ENCODE assay signal across 10 mouse cellular contexts in the genomic region with DNA sequence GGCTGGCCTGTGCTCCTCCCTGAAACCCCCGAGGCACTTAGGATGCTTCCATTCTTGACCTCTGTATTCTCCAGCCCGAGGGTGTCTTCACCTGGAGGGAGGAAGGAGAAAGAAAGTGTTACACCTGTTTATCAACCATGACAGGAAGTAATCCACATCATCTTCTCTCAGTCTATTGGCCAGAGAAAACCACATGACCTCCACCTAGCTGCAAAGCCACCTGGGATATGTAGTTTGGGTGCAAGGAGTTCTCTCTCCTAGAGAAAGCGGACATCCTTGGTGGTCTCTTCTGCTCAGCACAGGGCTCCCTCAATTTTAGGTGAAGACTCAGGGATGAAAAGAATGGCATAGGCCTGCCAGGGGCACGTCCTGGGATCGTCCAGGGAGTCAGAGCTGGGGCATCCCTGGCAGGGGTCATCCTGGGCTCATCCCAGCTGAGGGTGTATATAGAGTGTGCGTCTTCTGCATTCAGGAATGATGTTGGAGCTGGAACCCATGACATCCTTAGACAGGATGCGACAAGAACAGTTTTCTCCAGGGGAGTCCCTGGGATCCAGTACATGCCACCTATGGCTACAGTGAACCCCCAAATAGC.
DNase-seq lines count a peak whose midpoint lies in the region; ATAC-seq and TF ChIP-seq lines count a peak whose summit lies in the region.
"Had no signal": no experiment of that assay in that cellular context is flagged by ENCODE, and none has a peak within 500 bp of the region (broad histone marks: within the 10 kb centered on the region; RNA-seq: fewer than 3 reads in every experiment).

No protein-coding gene starts in this region.

- H3K9me3 ChIP-seq in intestine, embryonic 15.5 days: no peaks in the 10 kb centered on the region
- no peaks in the 10 kb centered on the region for H3K9me3 ChIP-seq in intestine, postnatal 0 days (ENCODE audit: control insufficient read depth)
- no peaks in the 10 kb centered on the region for H3K9me3 ChIP-seq in ES-E14 (ENCODE audit: control insufficient read depth, insufficient read depth, low read depth, low read length)
- H3K9me3 ChIP-seq in forebrain, postnatal 0 days (ENCODE audit: low read length): no peaks in the 10 kb centered on the region
- no peaks in the 10 kb centered on the region for H3K9me3 ChIP-seq in midbrain, embryonic 15.5 days
- H3K9me3 ChIP-seq: heart, embryonic 15.5 days had no signal

- H3K27ac ChIP-seq in intestine, embryonic 15.5 days: no peak overlapping the region
- no peak overlapping the region for H3K27ac ChIP-seq in intestine, postnatal 0 days (ENCODE audit: low read depth, low read length)
- H3K27ac ChIP-seq in ES-E14 (ENCODE audit: insufficient read depth, low read depth, low read length, poor library complexity, severe bottlenecking): no peak overlapping the region
- H3K27ac ChIP-seq in forebrain, postnatal 0 days (ENCODE audit: low read depth, low read length): no peak overlapping the region
- no peak overlapping the region for H3K27ac ChIP-seq in midbrain, embryonic 15.5 days

- H3K9ac ChIP-seq in intestine, embryonic 15.5 days: no peak overlapping the region
- no peak overlapping the region for H3K9ac ChIP-seq in intestine, postnatal 0 days (ENCODE audit: low read depth, low read length)
- H3K9ac ChIP-seq in ES-E14 (ENCODE audit: insufficient read depth, low read depth, low read length, poor library complexity, severe bottlenecking): no peak overlapping the region
- H3K9ac ChIP-seq in forebrain, postnatal 0 days: no peak overlapping the region
- no peak overlapping the region for H3K9ac ChIP-seq in midbrain, embryonic 15.5 days
- H3K9ac ChIP-seq: heart, embryonic 15.5 days had no signal

- no peak overlapping the region for H3K4me3 ChIP-seq in intestine, embryonic 15.5 days (replicated peaks)
- H3K4me3 ChIP-seq in intestine, postnatal 0 days (ENCODE audit: low read depth, low read length): no peak overlapping the region
- peak overlapping the region in 1 of 2 experiments; percentile 52; a peak in 2 of 4 replicates for H3K4me3 ChIP-seq in ES-E14 (ENCODE audit: insufficient read depth in 1 of 2, low read depth in 1 of 2, low read length in 2 of 2, poor library complexity in 1 of 2, severe bottlenecking in 1 of 2)
- H3K4me3 ChIP-seq in forebrain, postnatal 0 days (ENCODE audit: low read depth, low read length): no peak overlapping the region; the same call in 1 of the 2 replicates
- peak overlapping the region; percentile 13; the same call in 1 of the 2 replicates for H3K4me3 ChIP-seq in midbrain, embryonic 15.5 days
- H3K4me3 ChIP-seq: heart, embryonic 15.5 days had no signal

- no peak overlapping the region for H3K4me2 ChIP-seq in intestine, embryonic 15.5 days (replicated peaks)
- H3K4me2 ChIP-seq in intestine, postnatal 0 days (replicated peaks; ENCODE audit: low read depth): no peak overlapping the region
- peak overlapping the region; percentile 33 for H3K4me2 ChIP-seq in forebrain, postnatal 0 days (ENCODE audit: low read depth)
- H3K4me2 ChIP-seq in midbrain, embryonic 15.5 days: peak overlapping the region; percentile 35
- H3K4me2 ChIP-seq: heart, embryonic 15.5 days had no signal

- no peak for DNase-seq in ES-E14 (ENCODE audit: low read depth, low spot score)
- peak; percentile 65 for DNase-seq in forebrain, postnatal 0 days
- no peak for DNase-seq in adipocyte (ENCODE audit: low spot score)
- no peak for DNase-seq in heart, adult 11 months
- no peak for DNase-seq in cerebellum, postnatal 36 days
- DNase-seq: liver had no signal

- H3K4me1 ChIP-seq in intestine, embryonic 15.5 days (replicated peaks): no peaks in the 10 kb centered on the region
- H3K4me1 ChIP-seq in intestine, postnatal 0 days (replicated peaks; ENCODE audit: control insufficient read depth, insufficient read depth, low read length): no peaks in the 10 kb centered on the region
- no peaks in the 10 kb centered on the region for H3K4me1 ChIP-seq in ES-E14 (ENCODE audit: control insufficient read depth in 2 of 2, insufficient read depth in 2 of 2, low read length in 2 of 2, poor library complexity in 1 of 2)
- H3K4me1 ChIP-seq in forebrain, postnatal 0 days (ENCODE audit: insufficient read depth): no peaks in the 10 kb centered on the region
- H3K4me1 ChIP-seq in midbrain, embryonic 15.5 days: 0 out of 2 replicates have a peak, but pooled peaks cover 3% of the 10 kb centered on the region

- ATAC-seq in intestine, embryonic 15.5 days: peak; percentile 35; the same call in 1 of the 2 replicates
- ATAC-seq in intestine, postnatal 0 days: no peak
- peak; percentile 94 for ATAC-seq in forebrain, postnatal 0 days
- peak; percentile 90 for ATAC-seq in midbrain, embryonic 15.5 days (replicated peaks)

- WGBS in intestine, embryonic 15.5 days: 61% methylated on average over 7 of the region's 7 CpGs
- 59% methylated on average over 7 of the region's 7 CpGs for WGBS in intestine, postnatal 0 days
- 55% methylated on average over 7 of the region's 7 CpGs for WGBS in forebrain, postnatal 0 days
- WGBS in midbrain, embryonic 15.5 days: 54% methylated on average over 7 of the region's 7 CpGs

- in situ Hi-C loops in ES-E14 (cut with MboI; ENCODE audit: low sequenced_read_pairs in 2 of 2, unreplicated experiment in 2 of 2): no loop called here

- no peaks in the 10 kb centered on the region for H3K27me3 ChIP-seq in intestine, embryonic 15.5 days (replicated peaks)
- H3K27me3 ChIP-seq in intestine, postnatal 0 days (replicated peaks; ENCODE audit: control insufficient read depth, insufficient read depth, low read length): no peaks in the 10 kb centered on the region
- H3K27me3 ChIP-seq in forebrain, postnatal 0 days (ENCODE audit: insufficient read depth, low read length): no peaks in the 10 kb centered on the region
- H3K27me3 ChIP-seq in midbrain, embryonic 15.5 days (replicated peaks): no peaks in the 10 kb centered on the region

- no peaks in the 10 kb centered on the region for H3K36me3 ChIP-seq in intestine, embryonic 15.5 days
- H3K36me3 ChIP-seq in intestine, postnatal 0 days (ENCODE audit: control insufficient read depth, insufficient read depth): no peaks in the 10 kb centered on the region
- no peaks in the 10 kb centered on the region for H3K36me3 ChIP-seq in ES-E14 (ENCODE audit: control insufficient read depth, insufficient read depth, low read length, poor library complexity, severe bottlenecking)
- H3K36me3 ChIP-seq in forebrain, postnatal 0 days (ENCODE audit: insufficient read depth): no peaks in the 10 kb centered on the region
- no peaks in the 10 kb centered on the region for H3K36me3 ChIP-seq in midbrain, embryonic 15.5 days (replicated peaks)
- H3K36me3 ChIP-seq: heart, embryonic 15.5 days had no signal

- no peak for TF ChIP-seq CTCF in intestine, postnatal 0 days (IDR thresholded peaks at IDR 0.05; ENCODE audit: low read depth)
- TF ChIP-seq CTCF in forebrain, postnatal 0 days (IDR thresholded peaks at IDR 0.05; ENCODE audit: low read depth): no peak

TF ChIP-seq in ES-E14, 5 proteins besides CTCF, POLR2A, EP300 and RAD21:
- TF ChIP-seq HCFC1 (IDR thresholded peaks at IDR 0.05; ENCODE audit: borderline replicate concordance, insufficient read depth, low read length) (peak; percentile 95), CHD2 (IDR thresholded peaks at IDR 0.05; ENCODE audit: low read depth, low read length) (0 out of 2 replicates have a peak, but pooled peaks have one; percentile 39), MAFK (IDR thresholded peaks at IDR 0.05; ENCODE audit: insufficient read depth, low read depth, low read length) (no peak), ZNF384 (IDR thresholded peaks at IDR 0.05; ENCODE audit: low read depth, low read length) (no peak)

Comparison
In these comparisons a context has a peak if more than half of its experiments do, and no peak if none do; other contexts are left out.
1. H3K4me2 ChIP-seq: peak in forebrain, postnatal 0 days (single experiment) and midbrain, embryonic 15.5 days (single experiment); none in intestine, embryonic 15.5 days (single experiment) and intestine, postnatal 0 days (single experiment).